Mouse (Mus musculus): ENCODE data around the gene Jmjd8. TPM values are rescaled to one million over a fixed set of nuclear protein-coding genes. Genes with fewer than 3 reads are reported as not detected.
A peak's percentile ranks its signal among the peaks of the same experiment; 100 is the strongest.

Jmjd8 gene
- polyA plus RNA-seq, 1 experiment from 2014 or later: 40.6 TPM

DNA sequence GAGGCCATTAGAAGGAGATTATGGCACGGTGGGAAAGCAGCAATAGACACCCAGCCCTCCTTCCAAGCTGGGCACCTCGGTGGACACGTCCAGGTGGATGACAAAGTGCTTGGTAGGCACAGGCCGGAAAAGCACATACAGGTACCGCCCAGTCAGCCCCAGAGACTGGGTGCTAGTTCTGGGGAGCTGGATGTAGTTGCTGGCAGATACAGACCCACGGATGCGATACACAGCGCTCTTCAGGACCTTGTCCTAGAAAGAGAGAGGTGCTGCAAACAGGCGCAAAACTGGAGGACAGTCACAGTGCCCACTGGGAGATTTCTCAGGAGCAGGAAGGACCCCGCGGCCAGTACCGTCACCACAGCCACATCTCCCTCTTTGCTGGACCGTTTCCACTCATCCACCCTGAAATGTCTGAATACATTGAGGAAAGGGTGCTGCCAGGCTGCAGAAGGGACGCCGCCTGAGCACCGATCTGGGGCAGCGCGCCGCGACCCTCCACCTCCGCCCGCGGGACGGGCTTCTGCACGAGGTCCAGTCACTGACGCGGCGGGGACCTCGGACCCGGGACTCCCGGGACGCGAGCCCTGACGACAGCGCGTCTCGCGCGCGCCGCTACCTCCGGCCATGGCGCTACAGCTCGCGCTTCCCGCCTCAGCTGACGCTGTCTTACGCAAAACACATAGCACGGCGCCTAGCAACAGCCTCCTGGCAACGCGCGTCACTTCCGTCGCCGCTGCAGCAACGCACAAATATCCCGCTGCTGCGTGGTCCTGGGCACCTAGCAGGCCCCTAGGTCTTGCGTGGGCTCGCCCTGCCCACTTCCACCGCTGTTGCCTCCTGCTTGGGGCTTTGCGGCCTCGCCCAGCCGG is 32.4 kb downstream of the Jmjd8 start, which contains the start of gene Wdr90:
Wdr90 (minus strand) TSS at position 670 of the 872 bp plus-strand sequence.
- DNase-seq: peak; percentile 97
- H3K4me3 ChIP-seq (ENCODE audit: low read depth, low read length): peak within 1 kb of the TSS; percentile 67
- peak within 1 kb of the TSS; percentile 93 for H3K4me2 ChIP-seq
- H3K27ac ChIP-seq (ENCODE audit: low read depth): peak within 1 kb of the TSS; percentile 71
- H3K9ac ChIP-seq: peak within 1 kb of the TSS; percentile 81
- WGBS: 4% methylated on average over 65 of the region's 65 CpGs
- no peaks in the 10 kb centered on the region for H3K9me3 ChIP-seq (ENCODE audit: low read depth, low read length)
- no peaks in the 10 kb centered on the region for H3K27me3 ChIP-seq (ENCODE audit: insufficient read depth, low read length)
- H3K4me1 ChIP-seq (ENCODE audit: insufficient read depth): 0 out of 2 replicates have a peak, but pooled peaks cover 5% of the 10 kb centered on the region
- peak; percentile 95 for ATAC-seq (ENCODE audit: insufficient read depth)
- TF ChIP-seq CTCF (IDR thresholded peaks at IDR 0.05; ENCODE audit: low read depth): no peak; the same call in 1 of the 2 replicates
- H3K36me3 ChIP-seq (ENCODE audit: insufficient read depth): no peaks in the 10 kb centered on the region; the same call in 1 of the 2 replicates

DNA sequence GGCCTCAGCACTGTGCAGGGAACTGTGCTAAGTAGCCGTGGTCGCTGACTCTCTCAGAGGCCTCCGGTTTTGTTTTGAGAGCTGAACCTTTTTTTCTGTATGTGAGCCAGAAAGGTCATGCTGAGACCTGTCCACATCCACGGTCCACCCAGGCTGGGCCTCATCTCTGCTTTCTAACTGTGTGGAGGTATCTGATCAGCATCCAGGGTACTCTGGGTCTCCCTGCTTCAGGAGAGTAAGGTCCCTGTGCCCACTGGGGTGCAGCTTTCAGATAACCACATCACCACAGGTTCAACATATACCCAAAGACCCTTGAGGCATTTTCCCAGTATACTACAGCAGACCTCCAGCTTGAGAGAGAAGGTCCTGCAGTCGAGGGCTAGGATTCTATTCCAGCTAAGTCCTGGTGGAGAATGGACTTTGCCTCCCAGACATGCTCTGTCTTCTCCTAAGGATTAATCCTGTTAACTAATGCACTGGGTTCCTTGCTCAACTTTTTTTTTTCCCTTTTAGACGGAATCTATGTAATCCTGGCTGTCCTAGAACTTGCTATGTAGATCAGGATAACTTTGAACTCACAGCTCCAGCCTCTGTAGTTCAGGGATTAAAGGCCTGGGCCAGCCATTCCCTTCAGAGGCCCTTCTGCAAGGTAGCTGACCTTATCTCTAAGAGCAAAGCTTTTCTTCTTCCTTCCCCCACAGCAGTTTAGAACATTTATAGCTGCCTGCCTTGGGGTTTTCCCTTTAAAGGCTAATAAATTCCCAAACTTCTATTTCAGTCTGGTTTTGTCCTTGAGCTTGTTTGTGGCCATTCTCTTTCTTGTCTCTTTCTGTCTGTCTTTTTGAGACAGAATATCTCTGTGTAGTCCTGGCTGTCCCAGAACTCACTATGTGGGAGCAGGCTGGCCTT is 33.3 kb downstream of the Jmjd8 start:
- Histone ChIP-seq H3K4me1 (ENCODE audit: insufficient read depth) (0 out of 2 replicates have a peak, but pooled peaks cover 5% of the 10 kb centered on the region), H3K36me3 (ENCODE audit: insufficient read depth) (no peaks in the 10 kb centered on the region; the same call in 1 of the 2 replicates), H3K27ac (ENCODE audit: low read depth) (peak overlapping the region; percentile 71), H3K4me2 (peak overlapping the region; percentile 93), H3K9ac (peak overlapping the region; percentile 81), H3K4me3 (ENCODE audit: low read depth, low read length) (peak overlapping the region; percentile 67), H3K27me3 (ENCODE audit: insufficient read depth, low read length) (no peaks in the 10 kb centered on the region), H3K9me3 (ENCODE audit: low read depth, low read length) (no peaks in the 10 kb centered on the region)
- ATAC-seq (ENCODE audit: insufficient read depth) (peak; percentile 32; the same call in 1 of the 2 replicates), DNase-seq (no peak)
- 14% methylated on average over 6 of the region's 6 CpGs for WGBS
- TF ChIP-seq CTCF (IDR thresholded peaks at IDR 0.05; ENCODE audit: low read depth): no peak

DNA sequence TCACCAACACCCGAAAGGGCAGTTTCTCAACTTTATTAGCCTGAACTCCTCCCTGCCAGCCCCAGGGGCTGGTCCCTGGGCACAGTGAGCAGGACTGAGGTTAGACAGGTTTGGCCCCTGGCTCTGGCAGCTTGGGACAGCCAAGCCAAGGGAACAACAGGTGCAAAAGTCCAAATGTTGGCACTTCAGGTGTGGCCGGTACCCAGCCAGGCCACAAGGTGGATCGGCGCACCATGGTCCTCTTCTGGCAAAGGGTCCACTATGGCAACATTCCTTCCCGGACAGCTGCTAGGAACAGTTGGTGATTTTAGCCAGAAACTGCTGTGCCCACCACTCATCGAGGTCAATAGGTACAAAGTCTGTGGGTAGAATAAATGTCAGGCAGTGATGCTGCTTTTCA is 35.0 kb downstream of the Jmjd8 start:
- H3K4me3 ChIP-seq (ENCODE audit: low read depth, low read length): no peak overlapping the region
- H3K4me2 ChIP-seq: no peak overlapping the region
- H3K27me3 ChIP-seq (ENCODE audit: insufficient read depth, low read length): no peaks in the 10 kb centered on the region
- no peak for ATAC-seq (ENCODE audit: insufficient read depth)
- H3K9ac ChIP-seq: no peak overlapping the region
- TF ChIP-seq CTCF (IDR thresholded peaks at IDR 0.05; ENCODE audit: low read depth): no peak
- H3K9me3 ChIP-seq (ENCODE audit: low read depth, low read length): no peaks in the 10 kb centered on the region
- 0 out of 2 replicates have a peak, but pooled peaks cover 6% of the 10 kb centered on the region for H3K4me1 ChIP-seq (ENCODE audit: insufficient read depth)
- H3K36me3 ChIP-seq (ENCODE audit: insufficient read depth): no peaks in the 10 kb centered on the region
- no peak overlapping the region for H3K27ac ChIP-seq (ENCODE audit: low read depth)
- 86% methylated on average over 6 of the region's 6 CpGs for WGBS
- DNase-seq: no peak

DNA sequence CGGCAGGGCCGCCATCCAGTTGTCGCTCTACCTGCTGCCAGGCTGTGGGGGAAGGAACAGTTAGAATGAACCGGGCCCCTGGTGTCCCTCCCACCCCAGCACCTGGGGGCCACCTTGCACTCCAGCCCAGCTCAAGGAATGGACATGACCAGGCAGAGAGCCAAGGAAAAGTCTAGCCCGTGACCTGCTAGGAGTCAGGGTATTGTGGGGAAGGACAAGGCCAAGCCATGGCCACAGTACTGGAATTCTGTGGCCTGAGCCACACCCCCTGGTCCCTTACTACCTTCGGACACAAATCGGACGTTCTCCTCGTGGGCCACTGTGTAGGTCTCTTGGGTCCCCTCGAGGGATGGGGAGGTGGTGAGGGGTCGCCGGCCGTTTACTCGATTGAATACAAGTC is 35.6 kb downstream of the Jmjd8 start:
- 86% methylated on average over 14 of the region's 14 CpGs for WGBS
- Histone ChIP-seq H3K27ac (ENCODE audit: low read depth) (no peak overlapping the region), H3K9ac (no peak overlapping the region), H3K4me3 (ENCODE audit: low read depth, low read length) (no peak overlapping the region), H3K4me1 (ENCODE audit: insufficient read depth) (0 out of 2 replicates have a peak, but pooled peaks cover 8% of the 10 kb centered on the region), H3K4me2 (no peak overlapping the region), H3K36me3 (ENCODE audit: insufficient read depth) (no peaks in the 10 kb centered on the region), H3K9me3 (ENCODE audit: low read depth, low read length) (no peaks in the 10 kb centered on the region), H3K27me3 (ENCODE audit: insufficient read depth, low read length) (no peaks in the 10 kb centered on the region)
- no peak for DNase-seq
- no peak for ATAC-seq (ENCODE audit: insufficient read depth)
- TF ChIP-seq CTCF (IDR thresholded peaks at IDR 0.05; ENCODE audit: low read depth): no peak

DNA sequence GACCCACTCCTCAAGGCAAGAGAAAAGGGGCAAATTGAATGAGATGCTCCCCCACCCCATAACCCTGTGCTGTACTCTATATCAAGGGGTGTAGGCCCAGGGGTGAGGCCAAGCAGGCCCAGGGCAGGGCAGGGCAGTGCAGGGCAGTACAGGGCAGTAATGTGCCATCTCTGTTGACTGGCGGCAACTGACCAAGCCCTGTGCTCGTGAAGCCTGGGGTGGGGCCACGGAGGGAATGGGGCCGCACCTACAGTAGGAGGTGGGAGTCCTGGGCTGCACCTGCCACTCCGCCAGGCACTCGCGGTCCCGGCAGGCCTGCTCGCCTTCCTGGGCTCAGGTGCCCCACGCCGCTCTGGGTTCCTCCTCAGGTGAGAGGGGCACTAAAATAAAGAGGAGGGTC is 36.6 kb downstream of the Jmjd8 start:
- Histone ChIP-seq H3K4me1 (ENCODE audit: insufficient read depth) (0 out of 2 replicates have a peak, but pooled peaks cover 8% of the 10 kb centered on the region), H3K36me3 (ENCODE audit: insufficient read depth) (no peaks in the 10 kb centered on the region), H3K27me3 (ENCODE audit: insufficient read depth, low read length) (no peaks in the 10 kb centered on the region), H3K4me3 (ENCODE audit: low read depth, low read length) (no peak overlapping the region), H3K27ac (ENCODE audit: low read depth) (no peak overlapping the region), H3K9me3 (ENCODE audit: low read depth, low read length) (no peaks in the 10 kb centered on the region), H3K9ac (no peak overlapping the region), H3K4me2 (no peak overlapping the region)
- no peak for DNase-seq
- no peak for TF ChIP-seq CTCF (IDR thresholded peaks at IDR 0.05; ENCODE audit: low read depth)
- 87% methylated on average over 11 of the region's 11 CpGs for WGBS
- no peak for ATAC-seq (ENCODE audit: insufficient read depth)

DNA sequence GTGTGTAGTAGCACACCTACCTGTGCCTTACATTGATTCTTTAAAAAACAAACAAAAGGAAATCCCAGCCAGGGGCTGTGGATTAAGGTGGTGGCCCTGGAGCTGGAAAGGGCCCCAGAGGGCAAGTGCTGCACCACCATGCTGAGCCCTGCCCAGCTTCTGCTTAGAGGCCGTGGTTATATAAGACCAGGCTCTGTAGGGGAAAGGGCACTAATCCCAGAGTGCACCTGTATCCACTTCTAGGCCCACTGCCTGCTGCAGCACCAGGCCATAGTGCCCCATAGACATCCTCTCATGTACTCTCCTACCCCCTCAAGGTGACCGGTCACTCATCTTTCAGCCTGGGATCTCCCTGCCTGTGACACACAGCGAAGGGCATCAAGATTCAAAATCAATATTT is 37.5 kb downstream of the Jmjd8 start:
- H3K9me3 ChIP-seq (ENCODE audit: low read depth, low read length): no peaks in the 10 kb centered on the region
- TF ChIP-seq CTCF (IDR thresholded peaks at IDR 0.05; ENCODE audit: low read depth): no peak
- DNase-seq: no peak
- no peak for ATAC-seq (ENCODE audit: insufficient read depth)
- H3K27ac ChIP-seq (ENCODE audit: low read depth): no peak overlapping the region
- H3K4me3 ChIP-seq (ENCODE audit: low read depth, low read length): no peak overlapping the region
- H3K27me3 ChIP-seq (ENCODE audit: insufficient read depth, low read length): no peaks in the 10 kb centered on the region
- no peaks in the 10 kb centered on the region for H3K36me3 ChIP-seq (ENCODE audit: insufficient read depth)
- no peak overlapping the region for H3K9ac ChIP-seq
- no peak overlapping the region for H3K4me2 ChIP-seq
- WGBS: 85% methylated on average over 3 of the region's 3 CpGs
- 0 out of 2 replicates have a peak, but pooled peaks cover 3% of the 10 kb centered on the region for H3K4me1 ChIP-seq (ENCODE audit: insufficient read depth)
